Mouse (Mus musculus): ENCODE measurements around the gene Afmid. TPM values are rescaled to one million over a fixed set of nuclear protein-coding genes. Genes with fewer than 3 reads are reported as not detected.
"Not testable (repeated sequence)": the region's sequence is repeated elsewhere in the genome, so short reads cannot be mapped to it uniquely, and the experiment has no call there.

Gene Afmid
- polyA plus RNA-seq (2012; rRNA removed) = 5.7 and 8.7 TPM in 2 replicates

DNA sequence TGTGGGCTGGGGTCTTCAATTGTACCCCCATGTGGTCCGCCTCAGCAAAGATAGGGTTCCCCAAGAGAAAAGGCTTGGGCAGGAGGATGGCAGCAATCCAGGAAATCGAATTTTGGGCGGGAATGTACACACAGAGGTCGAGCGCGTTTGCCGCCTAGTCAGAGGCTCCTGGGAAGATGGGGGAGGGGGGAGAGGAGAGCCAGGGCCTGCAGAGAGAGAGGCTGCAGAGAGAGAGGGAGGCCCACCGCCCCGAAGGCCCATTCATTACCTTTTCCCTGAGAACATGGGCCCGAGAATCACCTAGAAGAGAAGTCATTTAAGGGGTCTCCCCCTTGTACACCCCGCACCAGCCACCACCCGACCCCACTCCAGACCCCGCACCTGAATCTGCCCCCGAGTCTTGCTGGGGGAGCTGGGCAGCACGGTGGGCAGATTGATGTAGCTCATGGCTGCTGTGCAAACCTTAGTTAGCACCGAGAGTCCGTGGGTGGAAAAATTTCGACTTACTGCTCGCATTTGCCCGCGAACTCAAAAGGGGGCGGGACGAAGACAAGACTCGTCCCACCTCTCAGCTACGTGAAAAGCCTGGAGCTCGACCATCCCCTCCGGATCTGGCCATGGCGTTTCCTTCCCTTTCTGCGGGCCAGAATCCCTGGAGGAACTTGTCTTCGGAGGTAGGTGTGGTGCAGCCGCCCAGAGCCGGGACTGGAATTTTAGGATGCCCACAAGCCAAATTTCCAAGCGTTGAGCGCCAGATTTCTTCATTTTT, at the start of gene Afmid, which contains the start of gene Tk1:
TSS of gene Afmid (plus strand) at position 592 of the 769 bp plus-strand sequence.
TSS of gene Tk1 (minus strand) at position 760 of the 769 bp plus-strand sequence.
- DNase-seq (ENCODE audit: low read depth) = peak; percentile 96

DNA sequence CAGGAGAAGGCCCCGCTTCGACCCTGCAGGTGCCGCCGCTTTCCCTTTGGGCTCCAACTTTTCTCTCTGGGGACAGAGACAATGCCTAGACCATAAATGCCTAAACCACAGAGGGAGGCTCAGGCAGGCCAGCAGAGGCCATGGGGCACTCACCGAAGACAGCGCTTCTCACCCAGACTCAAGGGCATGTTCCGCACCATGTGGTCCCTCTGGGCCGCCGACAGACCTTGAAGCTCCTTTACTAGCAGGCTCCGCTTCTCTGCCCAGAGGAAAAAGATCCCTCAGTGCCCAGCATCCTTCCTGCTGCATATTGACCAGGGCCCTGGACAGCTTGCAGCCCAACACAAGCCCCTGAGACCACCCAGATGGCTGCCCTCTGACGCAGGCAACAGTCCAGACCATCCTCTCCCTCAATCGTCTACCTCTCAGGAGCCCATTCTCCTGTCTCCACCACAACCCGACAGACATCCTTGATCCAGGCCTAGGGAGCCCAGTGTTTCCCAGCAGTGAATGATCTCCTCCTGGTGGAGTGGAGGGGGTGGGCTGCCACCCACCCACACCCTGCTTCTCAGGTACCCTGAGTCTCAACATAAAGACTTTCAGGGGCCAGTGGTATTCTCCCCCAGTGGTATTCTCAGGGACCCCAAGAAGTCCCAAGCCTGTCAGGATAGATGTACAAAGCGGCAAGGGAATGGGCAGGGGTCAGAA, 49.5 kb upstream of the Afmid start:
- no peak for DNase-seq (ENCODE audit: low read depth)

DNA sequence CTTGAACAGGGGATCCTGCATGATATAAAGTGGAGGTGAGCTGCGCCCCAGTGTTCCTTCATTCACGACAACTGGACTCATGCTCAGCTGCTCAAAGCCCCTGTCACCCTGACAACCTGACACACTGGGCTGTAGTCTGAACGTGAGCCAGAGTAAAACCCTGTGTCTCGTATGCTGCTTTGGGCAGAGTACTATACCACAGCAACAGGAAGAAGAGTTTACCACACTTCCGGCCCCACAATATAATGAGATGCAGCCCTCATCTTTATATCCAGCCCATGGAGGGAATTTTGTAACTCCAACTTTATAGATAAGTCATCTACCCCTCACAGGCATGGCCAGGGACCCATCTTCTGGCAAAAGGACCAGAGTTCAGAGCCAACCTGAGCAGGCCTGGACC, 48.6 kb upstream of the Afmid start:
- no peak for DNase-seq (ENCODE audit: low read depth)

DNA sequence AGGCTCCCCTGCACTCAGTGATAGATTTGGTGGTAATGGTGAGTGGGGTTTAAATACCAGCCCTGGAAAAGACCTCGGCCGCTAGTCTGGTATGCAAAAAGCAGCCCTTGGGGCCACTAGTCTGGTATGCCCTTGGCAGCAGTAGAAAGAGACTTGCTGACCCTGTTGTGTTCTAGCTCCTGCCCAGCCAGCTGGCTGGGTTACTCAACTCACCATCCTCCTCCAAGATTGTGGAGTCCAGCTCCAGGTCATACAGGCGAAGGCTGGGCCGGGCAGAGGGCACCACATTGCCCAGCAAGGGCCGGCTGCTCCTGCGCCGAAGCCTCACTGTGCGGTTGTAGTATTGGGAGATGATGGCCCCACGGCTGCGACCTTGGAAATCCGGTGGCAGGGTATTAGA, 47.7 kb upstream of the Afmid start:
- no peak for DNase-seq (ENCODE audit: low read depth)

DNA sequence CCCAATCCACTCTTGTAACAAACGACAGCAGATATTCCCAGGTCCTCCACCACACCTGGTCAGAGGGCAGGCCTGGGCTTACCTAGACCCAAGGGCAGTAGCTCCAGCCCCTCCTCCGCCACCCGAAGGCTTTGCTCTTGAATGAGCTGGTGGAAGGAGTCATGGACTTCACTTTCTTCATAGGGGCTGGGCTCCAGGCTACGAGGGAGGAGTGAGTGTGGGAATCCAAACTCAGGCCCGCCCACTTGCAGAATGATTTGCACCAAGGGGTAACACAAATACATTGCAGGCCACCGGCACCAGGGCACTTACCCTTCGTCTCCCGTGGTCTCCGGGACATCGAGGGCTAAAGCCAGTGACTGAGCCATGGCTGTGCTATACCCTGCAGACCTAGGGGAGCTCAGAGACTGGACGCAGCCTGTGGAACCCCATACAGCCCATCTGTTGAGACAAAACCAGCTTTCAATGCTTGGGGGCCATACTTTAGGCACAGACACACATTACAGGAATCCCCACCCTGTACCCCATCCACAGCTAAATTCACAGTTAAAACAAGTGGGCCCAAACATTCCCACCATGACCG, 46.8 kb upstream of the Afmid start:
- no peak for DNase-seq (ENCODE audit: low read depth)

DNA sequence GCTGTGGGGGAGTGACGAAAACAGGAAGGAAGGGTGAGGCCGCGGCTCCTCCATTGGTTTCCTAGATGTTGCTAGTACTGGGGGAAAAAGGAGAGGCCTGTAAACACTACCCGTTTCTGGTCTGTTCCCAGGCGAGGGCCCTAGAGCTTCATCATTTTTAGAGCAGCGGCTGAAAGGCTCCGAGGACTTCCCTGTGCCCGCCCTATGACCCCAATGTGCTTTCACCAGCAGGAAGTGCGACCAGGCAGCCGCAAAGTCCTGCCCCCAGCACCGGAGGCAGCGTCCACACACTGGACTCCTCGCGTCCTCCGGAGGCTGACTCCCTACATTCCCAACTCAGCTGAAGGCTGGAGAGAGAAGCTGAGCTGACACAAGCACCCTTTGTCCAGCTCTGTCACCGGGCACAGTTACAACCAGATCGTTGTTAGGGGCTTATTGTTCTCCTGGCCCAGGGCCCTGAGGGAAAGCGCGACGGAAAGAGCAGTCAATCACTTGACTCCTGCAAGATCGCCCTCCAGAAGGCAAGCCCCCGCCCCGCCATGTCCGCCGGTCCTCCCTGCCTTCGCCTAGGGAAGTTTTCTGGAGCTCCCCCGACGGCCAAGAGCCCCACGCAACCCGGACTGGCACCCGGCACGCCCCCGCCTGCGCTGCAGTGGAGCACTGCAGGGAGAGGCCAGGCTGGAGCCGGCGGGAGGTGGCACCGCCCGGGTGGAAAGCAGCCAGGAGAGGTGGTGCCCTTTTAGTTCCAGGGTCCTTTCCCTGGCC, 46.1 kb upstream of the Afmid start:
- DNase-seq (ENCODE audit: low read depth) = no peak

DNA sequence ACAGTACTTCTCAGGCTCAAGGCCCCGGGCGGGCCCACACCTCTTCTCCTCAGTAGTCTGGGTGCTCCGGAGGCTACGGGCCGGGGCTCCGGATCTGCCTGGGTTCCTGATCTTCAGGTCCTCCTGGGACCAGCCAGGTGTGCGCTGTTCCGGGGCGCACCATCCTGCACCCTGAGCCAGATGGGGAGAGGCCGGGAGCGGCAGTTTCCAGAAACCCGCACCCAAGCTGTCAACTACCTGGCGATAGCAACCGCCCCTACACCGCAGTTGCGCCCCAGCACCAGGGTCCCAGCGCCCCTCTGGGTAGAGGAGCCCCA, 45.6 kb upstream of the Afmid start:
- DNase-seq (ENCODE audit: low read depth) = peak; percentile 26

DNA sequence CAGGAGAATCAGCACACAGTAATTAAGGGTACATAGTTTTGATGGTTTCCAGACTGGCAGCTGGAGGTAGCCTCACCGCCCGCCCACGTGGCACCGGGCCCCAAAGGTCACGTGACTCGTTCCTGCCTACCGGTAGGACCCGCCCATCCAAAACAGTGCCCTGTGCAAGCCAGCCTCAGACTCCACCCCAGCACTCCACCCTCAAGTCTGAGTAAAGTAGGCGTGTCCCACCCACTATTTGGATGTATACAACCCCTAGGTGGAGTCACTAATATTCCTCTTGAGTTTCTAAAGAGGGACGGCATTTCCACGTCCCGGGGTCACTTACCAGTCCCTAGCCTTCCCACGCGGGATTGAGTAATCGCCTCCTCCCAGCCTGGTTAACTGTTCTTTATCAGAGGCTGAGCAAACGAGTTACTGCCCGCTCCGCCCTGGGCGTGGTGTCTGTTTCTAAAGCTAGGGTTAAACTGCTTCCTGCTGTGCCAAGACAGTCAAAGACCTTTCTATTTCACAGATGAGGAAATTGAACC, 45.1 kb upstream of the Afmid start:
- DNase-seq (ENCODE audit: low read depth) = peak; percentile 100

DNA sequence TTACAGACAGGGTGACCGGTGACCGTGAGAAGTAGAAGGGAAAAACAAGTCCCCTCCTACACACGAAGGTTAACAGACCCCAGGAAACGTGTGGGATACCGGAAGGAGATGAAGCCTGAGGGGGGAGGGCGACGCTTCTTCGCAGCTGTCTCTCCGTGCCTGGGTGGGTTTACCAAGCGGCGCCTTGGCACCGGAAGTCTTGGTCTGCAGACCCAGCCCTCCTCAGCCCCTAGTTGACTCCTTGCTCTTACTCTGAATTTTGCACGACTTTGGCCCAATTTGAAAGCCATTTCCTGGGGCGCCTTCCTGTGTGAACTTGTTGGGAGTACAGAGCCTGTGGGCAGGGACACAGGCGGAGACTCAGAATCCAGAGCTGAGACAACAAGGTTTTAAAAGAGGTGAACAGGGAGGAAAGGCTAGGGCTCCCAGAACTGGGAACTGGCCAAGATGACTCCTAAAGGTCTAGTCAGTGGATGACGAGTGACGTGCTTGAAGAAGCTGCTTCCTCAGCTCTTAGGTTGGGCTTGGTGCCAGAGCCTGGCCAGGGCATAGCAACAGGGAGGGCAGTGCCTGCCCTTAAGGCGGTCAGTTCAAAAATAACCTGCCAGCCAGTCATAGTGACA, 44.4 kb upstream of the Afmid start:
- no peak for DNase-seq (ENCODE audit: low read depth)

DNA sequence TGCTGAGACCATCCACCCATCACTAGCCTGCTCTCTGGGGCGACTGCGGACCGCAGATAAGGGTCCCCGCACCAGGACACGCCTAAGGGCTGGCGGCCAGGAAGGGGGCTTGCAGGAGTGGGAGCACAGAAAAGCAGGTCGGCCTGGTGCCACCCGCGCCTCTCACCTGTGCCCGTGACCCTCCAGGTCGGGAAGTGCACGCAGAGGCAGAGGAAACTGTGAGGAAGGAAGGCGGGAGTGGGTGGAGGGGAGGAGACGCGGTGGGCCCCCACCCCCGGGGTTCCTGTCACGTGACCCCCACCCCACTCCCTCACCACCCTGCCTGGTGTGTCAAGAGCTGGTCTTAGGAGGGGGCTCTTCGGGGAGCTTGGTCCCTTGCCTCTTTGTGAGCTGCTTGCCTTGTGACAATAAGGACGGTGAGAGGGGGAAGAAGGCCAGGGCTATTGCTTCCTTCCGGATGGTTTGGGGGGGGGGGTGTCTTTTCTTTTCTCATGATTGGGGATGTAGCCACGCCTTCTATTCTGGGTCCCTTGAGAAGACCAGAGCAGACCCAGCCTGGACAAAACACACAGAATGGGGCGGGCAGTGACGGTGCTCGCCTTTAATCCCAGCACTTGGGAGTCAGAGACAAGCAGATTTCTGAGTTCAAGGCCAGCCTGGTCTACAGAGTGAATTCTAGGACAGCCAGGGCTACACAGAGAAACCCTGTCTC, 43.6 kb upstream of the Afmid start, which contains the start of the genes Tmc8 and Tmc6:
TSS of gene Tmc8 (plus strand) at position 84 of the 712 bp plus-strand sequence.
TSS of gene Tmc6 (minus strand) at position 206 of the 712 bp plus-strand sequence.
- no peak for DNase-seq (ENCODE audit: low read depth)

DNA sequence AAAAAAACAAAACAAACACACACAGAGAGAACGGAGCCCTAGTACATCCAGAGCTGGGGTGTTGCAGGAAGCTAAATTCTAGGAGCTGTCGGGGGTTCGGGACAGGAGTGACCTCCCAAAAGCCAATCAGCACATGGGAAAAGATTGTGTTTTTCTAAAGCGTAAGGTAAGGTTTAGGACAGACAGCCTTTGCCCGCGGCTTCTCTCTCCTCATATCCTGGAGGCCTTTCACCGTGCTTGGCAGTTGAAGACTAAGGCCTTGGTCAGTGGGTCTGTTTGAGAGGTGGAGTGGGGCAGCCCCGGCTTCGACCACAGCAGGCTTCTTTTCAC, 43.1 kb upstream of the Afmid start:
- DNase-seq (ENCODE audit: low read depth) = no peak

DNA sequence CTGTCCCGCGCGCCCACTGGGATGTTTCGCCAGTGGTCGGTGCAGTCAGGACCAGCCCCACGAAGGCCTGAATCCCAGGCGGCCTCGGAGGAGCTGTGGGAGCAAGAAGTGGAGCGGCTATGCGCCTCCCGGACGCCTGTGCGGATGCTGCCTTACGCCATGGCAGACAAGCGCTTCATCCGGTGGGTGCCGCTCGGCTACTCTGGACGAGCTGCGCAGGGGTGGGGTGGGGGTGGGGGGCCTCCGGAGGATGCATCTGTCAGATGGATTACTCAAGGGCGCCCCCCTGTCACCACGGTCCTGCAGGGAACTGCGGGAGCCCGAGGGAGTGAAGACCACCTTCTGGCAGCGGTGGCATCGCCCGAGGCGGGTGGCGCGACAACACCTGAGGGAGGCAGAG, 42.6 kb upstream of the Afmid start:
- no peak for DNase-seq (ENCODE audit: low read depth)

DNA sequence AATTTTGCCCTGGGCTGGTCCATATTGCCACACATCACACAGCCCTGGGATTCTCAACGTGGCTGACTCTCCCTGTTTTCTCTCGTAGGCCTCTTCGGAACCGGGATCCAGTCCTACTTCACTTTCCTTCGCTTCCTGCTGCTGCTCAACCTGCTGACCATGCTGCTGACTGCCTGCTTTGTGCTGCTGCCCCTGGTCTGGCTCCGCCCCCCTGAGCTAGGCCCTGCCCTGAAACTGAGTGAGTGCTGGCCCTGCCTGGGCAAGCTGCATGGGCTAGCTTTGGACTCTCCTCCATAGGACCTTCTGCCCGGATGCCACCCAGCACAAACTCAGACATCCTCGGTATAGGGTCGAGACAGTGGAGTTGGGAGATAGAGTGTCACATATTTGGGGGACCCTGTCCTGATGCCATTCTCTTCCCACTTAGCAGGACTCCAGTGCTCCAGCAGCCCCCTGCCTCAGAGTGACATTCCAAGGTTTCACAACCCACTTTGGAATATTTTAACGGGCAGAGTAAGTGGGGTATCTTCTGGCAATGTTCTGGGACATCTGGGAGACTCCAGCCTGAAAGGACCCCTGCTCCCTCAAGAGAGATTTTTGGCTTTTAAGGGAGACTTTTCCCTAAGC, 41.9 kb upstream of the Afmid start:
- DNase-seq (ENCODE audit: low read depth) = no peak

DNA sequence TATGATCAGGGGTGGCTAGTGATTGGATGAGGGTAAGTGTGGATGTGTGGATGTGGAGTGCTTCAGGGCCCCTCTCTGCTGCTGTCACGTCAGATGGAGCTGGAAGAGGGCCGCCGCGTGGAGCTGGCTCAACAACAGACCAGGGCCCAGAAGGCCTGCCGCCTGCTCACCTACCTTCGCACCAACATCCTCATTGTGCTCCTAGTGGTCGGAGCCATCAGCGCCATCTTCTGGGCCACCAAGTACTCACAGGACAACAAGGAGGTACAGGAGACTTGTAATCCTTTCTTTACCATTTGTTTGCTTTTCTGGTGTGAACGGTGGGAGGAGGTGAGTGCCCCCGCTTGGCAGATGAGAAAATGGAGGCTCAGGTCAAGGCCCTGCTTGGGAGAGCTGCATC, 39.4 kb upstream of the Afmid start:
- no peak for DNase-seq (ENCODE audit: low read depth)

DNA sequence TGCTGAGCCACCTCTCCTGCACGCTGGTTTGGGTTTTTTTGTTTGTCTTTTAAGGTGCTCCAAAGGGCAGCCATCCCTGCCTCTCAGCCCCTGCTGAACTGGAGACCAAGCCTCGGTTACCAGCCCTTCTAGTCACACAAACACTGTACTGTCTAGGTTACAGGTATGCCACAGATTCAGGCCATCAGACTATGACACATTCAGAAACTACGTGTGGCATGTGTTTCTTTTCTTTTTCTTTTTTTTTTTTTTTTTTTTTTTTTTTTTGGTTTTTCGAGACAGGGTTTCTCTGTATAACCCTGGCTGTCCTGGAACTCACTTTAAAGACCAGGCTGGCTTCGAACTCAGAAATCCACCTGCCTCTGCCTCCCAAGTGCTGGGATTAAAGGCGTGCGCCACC, 37.2 kb upstream of the Afmid start:
- not testable (repeated sequence) for DNase-seq (ENCODE audit: low read depth)

DNA sequence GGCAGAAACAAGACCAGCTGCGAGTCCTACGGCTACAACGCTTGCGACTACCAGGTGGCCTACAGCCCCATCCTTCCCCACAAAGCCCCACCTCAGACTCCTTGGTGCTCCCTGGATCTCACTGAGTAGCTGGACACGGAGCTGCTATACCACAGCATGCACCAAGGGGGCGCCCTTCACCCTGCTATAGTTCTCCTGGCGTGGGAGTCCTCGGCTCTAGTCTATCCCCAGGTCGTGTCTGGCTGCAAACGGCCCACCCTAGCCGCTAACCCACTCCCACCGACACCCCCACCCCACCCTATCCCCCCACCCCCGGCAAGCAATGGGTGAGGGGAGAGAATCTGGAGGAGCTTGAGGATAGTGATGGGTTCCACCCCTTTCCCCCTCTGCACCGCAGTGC, 35.4 kb upstream of the Afmid start:
- no peak for DNase-seq (ENCODE audit: low read depth)

DNA sequence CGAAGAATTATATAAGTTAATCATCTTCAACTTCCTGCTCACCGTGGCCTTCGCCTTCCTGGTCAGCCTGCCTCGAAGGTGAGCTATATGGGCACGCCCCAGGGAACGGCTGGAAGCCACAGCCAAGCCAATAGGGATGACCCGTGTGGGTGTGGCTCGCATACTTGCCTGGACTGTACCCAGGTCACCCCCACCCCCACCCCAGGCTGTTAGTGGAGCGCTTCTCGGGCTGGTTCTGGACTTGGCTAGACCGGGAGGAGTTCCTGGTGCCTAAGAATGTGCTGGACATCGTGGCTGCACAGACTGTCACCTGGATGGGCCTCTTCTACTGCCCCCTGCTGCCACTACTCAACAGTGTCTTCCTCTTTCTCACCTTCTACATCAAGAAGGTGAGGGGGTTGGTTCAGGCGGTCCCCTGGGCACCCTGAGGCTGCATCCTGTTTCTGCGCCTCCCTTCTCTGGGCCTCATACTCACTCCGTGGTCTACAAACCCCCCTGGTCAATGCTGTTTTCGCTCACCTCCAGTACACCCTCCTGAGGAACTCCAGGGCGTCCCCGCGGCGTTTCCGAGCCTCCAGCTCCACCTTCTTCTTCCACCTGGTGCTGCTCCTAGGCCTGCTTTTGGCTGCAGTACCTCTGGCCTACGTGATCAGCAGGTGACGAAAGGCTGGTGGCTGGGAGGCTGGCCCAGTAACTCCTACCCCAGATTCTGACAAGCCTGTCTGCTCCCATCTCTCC, 34.9 kb upstream of the Afmid start:
- no peak for DNase-seq (ENCODE audit: low read depth)

DNA sequence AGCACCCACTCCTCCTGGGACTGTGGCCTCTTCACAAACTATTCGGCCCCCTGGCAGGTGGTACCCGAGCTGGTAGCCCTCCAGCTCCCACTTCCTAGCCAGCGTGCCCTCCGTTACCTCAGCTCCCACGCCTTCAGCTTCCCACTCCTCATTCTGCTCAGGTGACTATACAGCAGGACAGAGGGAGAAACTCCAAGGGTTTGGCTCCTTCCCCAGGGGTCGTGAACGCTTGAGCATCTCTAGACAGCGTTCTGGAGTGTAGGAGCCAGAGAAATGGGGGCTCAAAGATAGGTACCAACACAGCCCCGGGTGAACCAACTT, 34.3 kb upstream of the Afmid start:
- DNase-seq (ENCODE audit: low read depth) = no peak

DNA sequence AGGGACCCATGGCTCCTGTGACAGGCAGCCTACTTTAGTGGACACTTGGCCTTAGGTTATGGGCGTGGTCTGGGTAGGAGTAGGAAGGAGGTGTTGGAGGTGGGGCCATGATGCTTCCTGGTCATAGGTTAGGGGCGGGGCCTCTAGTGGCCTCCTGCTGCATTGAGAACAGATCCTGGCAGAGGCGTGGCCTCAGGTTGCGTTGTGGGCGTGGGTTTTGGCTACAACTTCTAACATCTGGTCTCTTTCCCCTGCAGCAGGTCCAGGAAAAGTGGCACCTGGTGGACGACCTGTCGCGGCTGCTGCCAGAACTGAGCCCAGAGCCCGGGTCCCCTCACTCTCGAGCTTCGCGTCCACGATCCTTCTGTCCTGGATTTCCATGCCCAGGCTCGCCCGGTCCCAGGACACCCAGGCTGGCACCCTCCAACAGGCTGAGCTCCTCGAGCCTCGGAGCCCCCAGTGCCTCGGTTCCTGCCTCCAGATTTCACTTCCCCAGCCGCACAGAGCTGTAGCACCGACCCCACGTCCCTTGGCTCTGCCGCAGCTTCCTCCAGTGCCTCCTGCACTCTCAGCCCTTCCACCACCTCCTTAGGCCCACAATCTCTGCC, 33.3 kb upstream of the Afmid start:
- no peak for DNase-seq (ENCODE audit: low read depth)

Measured in gonadal fat pad, adult 2 months (tissue).